Mouse (Mus musculus) cerebellum, postnatal 25 days (tissue): ENCODE results near the gene Smdt1.
"Not testable (repeated sequence)": the region's sequence is repeated elsewhere in the genome, so short reads cannot be mapped to it uniquely, and the experiment has no call there.

Source experiments
- DNase-seq, 2 experiments: peaks; one replicate each; pipeline ENCODE4 v3.0.0; 2021; ENCODE audit warnings: mixed read lengths in 2 of 2

The Smdt1 gene

DNA sequence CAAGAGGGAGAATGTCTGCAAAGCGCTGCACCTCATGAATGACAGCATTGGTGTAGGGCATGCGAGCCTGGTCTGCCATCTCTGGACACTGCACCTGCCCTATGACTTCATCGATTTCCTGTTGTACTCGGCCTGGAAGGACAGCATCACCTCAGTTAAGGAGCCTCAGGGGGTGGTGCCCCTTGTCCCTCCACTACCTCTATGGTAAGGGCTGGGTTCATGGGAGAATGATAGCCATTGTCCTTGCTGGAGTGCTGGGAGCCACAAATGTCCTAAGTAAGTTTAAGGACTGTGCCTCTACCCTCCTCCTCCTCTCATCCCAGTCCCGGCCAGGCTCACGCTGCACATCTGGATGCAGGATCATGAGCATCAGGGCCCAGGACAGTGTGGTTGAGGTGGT lies 33.7 kb downstream of the Smdt1 start:
- DNase-seq, result no peak

GRCm38 (mm10) chr15:82372991-82373390 lies 34.2 kb downstream of the Smdt1 start:
- DNase-seq, result no peak

DNA sequence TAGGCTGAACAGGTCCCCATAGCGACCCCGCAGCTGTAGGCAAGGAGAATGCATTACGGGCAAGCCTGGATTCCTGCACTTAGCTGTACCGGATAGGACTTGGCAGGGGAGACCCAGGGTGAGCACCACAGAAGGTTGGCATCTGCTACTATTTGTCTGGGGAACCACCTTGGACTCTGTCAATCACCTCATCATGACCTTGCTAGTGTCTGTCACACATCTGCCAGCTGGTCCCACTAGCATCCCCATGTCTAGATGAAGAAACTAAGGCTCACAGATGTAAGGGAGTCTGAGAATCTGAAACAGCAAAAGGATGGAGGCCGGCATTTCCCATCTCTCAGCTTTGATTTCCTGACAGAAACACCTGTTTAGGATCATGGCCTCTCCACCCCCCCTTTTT lies 35.7 kb downstream of the Smdt1 start:
- DNase-seq, result no peak

- no peak for DNase-seq
Observed at GRCm38 (mm10) chr15:82375855-82376254, 37.1 kb downstream of the Smdt1 start.

GRCm38 (mm10) chr15:82376393-82377138 lies 37.8 kb downstream of the Smdt1 start:
- no peak for DNase-seq

- DNase-seq, result no peak
Observed at GRCm38 (mm10) chr15:82377701-82378100, 38.9 kb downstream of the Smdt1 start.

DNA sequence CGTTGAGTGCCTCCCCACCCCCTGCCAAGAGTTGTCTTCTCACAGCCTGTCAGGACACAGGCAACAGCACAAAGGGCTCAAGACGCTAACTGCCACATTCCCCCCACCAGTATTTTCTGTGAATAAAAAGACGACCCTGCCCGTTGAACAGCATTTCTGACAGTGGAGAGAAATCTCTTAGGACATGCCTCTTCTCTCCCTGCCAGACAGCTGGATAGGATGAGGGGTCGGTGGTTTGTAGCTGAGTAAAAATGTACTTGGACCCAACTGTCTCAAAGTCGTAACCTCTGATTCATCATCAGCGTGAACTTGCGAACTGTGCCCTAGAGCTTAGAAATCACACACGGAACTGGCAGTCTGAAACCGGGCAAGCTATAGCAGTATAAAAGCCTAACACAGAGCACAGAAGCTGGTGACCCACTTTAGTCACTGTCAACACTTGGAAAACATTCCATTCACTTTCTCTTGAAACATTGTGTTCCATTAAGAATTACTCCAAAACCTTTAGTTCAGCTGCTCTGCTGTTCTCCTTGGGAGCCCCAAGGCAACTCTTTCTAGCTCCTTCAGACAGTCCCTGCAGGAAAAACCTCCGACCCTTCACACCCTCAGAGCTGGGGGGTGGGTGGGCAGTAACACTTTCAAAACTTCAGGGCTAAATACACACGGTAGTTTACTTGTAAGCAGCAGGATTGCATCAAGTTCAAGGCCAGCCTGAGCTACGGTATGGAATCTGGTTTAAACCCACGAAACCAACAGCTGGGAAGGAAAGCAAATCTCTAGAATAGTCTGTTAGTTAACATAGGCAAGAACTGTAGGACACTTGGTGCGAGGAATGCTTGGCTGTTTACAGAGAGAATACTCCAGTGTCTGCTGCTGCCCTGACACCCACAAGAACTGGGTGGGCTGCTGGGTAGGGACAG lies 39.8 kb downstream of the Smdt1 start:
- DNase-seq, result no peak

DNA sequence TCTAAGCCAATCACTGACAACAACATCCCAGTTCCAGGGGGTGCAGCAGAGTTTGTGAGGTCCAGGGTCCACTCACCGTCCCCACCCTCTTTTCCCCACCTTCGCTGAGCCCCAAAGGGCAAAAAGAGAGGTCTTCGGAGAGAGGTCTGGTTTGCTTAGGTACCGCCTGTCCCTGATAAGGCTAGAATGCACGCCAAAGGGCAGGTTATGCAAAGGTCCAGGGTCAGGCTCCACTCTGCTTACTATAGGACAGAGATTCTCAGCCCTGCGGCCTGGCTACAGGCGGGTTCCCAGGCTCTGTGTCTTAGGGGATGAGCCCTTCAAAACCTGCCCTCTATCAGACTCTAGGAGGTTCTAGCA lies 40.7 kb downstream of the Smdt1 start:
- DNase-seq, result no peak

GRCm38 (mm10) chr15:82379871-82380713 lies 41.3 kb downstream of the Smdt1 start, which contains the start of gene Cyp2d22:
TSS of gene Cyp2d22 (minus strand) at chr15:82380260.
- peak; percentile 54 to 65 for DNase-seq

DNA sequence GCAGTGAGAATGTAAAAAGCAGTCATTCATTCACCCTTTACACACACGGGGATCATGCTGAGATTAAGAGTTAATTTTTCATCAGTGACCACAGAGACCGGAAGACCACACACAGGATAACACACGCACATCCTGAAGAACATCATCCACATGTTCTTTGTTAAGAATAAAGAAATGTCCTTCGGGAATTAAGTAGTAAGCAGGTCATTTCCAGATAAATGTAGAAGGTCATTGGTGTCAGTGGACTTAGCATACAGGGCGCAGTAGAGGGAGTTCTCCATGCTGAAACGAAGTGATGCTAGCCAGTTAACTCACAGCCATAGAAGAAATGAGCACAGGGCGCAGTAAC lies 41.9 kb downstream of the Smdt1 start:
- DNase-seq, result no peak

- DNase-seq, result no peak
Observed at GRCm38 (mm10) chr15:82382441-82382840, 43.7 kb downstream of the Smdt1 start.

GRCm38 (mm10) chr15:82385729-82386128 lies 47.0 kb downstream of the Smdt1 start:
- no peak for DNase-seq

GRCm38 (mm10) chr15:82389916-82390315 lies 51.2 kb downstream of the Smdt1 start:
- DNase-seq, result not testable (repeated sequence)

DNA sequence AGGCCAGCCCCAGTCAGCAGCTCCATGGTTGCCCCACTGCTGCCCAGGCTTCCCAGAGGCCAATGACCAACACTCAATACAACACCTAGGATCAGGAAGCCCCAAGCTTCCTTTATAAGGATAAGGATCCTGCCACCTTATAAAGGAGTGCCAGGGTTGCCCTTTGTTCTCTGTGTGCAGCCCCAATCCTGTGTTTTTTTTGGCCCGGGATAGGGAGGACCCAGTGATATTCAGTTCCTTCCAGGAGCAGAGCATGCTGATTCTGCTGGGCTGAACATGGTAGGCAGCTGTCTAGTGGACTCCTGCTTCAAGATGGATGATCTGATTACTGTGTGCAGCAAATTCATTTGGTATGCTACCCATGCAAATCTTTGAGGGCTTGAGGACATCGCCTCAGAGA lies 55.2 kb downstream of the Smdt1 start, which contains the start of gene Cyp2d11:
Gene Cyp2d11, minus strand, starts transcription at position 101 of the 400 bp plus-strand sequence.
- not testable (repeated sequence) for DNase-seq

GRCm38 (mm10) chr15:82395955-82396354 lies 57.2 kb downstream of the Smdt1 start:
- not testable (repeated sequence) for DNase-seq
